Mouse (Mus musculus) stomach, embryonic 14.5 days (tissue): ENCODE results near the gene Mlf1. TPM values are rescaled to one million over a fixed set of nuclear protein-coding genes. Genes with fewer than 3 reads are reported as not detected.

Experiments used
- ATAC-seq: fragments of 200-750 bp; cut with Nextera tagmentation; 2 replicates; pipeline ENCODE4 v1.8.0; 2017; ENCODE audit warnings: low read depth, moderate TSS enrichment; ENCODE audit not compliant: insufficient number of reproducible peaks, insufficient read depth, low FRiP score
- H3K27ac ChIP-seq: fragments of 300-500 bp; sonication (generic); 2 replicates; pipeline ENCODE4 v1.5.1; 2014; ENCODE audit warnings: mild to moderate bottlenecking, low read length, moderate library complexity, mixed read lengths
- H3K27me3 ChIP-seq: fragments of 300-500 bp; sonication (generic); 2 replicates; pipeline ENCODE4 v1.6.1; 2014; ENCODE audit warnings: low read length, control low read depth, mixed read lengths; ENCODE audit not compliant: control insufficient read depth, insufficient read depth
- H3K36me3 ChIP-seq: fragments of 300-500 bp; sonication (generic); 2 replicates; pipeline ENCODE4 v1.6.1; 2014; ENCODE audit warnings: mild to moderate bottlenecking, control low read depth, low read length, moderate library complexity, mixed read lengths; ENCODE audit not compliant: control insufficient read depth, insufficient read depth
- H3K4me1 ChIP-seq: fragments of 300-500 bp; sonication (generic); 2 replicates; pipeline ENCODE4 v1.6.1; 2014; ENCODE audit warnings: low read length, control low read depth, mixed read lengths; ENCODE audit not compliant: control insufficient read depth, insufficient read depth
- H3K4me2 ChIP-seq: fragments of 300-500 bp; sonication (generic); replicated peaks from 2 replicates; pipeline ENCODE4 v1.6.1; 2014; ENCODE audit warnings: low read depth, low read length, control low read depth
- H3K4me3 ChIP-seq: fragments of 300-500 bp; sonication (generic); 2 replicates; pipeline ENCODE4 v1.5.1; 2014; ENCODE audit warnings: low read depth, low read length, control low read depth
- H3K9ac ChIP-seq: fragments of 300-500 bp; sonication (generic); replicated peaks from 2 replicates; pipeline ENCODE4 v1.6.1; 2014; ENCODE audit warnings: low read depth, mild to moderate bottlenecking, control low read depth, low read length, moderate library complexity, mixed read lengths
- H3K9me3 ChIP-seq: fragments of 300-500 bp; sonication (generic); 2 replicates; pipeline ENCODE4 v1.6.1; 2016; ENCODE audit warnings: low read depth, low read length, control low read depth; ENCODE audit not compliant: control insufficient read depth
- WGBS: fragments of 180-500 bp; shearing (Covaris S2); extraction: QIAGEN DNeasy Blood & Tissue Kit; methylation state at CpG from one replicate; pipeline ENCODE4 v1.1.7; 2014; 5-methylcytosine and 5-hydroxymethylcytosine counted together
- polyA plus RNA-seq: library from polyadenylated mRNA; unstranded; fragments of >200 nt; fragmentation: Nextera tagmentation; extraction: Ambion mirVana; gene quantifications from 2 replicates; pipeline ENCODE4 v1.2.1, GENCODE M21; 2014

Mlf1 gene
- polyA plus RNA-seq, 1 experiment from 2014 or later: 13.2 TPM

DNA sequence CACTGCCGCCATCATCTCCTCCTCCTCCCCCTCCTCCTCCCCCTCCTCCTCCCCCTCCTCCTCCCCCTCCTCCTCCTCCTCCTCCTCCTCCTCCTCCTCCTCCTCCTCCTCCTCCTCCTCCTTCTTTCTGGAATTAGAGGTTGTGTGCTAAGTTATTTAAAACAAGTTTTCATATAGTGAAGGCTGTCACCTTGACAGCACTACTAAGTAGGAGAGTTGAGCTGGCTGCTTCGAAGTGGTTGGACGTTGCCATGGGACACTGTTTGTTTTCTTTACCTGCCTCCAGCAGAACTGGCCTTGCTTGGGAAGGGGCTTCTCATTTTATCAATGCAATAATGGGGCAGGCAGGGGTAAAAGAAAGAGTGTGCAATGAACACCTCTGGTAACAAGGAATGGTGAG lies 1.2 kb downstream of the Mlf1 start, which contains the start of gene Gm17402:
TSS of gene Gm17402 (minus strand) at position 101 of the 400 bp plus-strand sequence.
- no peaks in the 10 kb centered on the region for H3K36me3 ChIP-seq
- WGBS: 40% methylated on average over 3 of the region's 3 CpGs
- H3K4me1 ChIP-seq: no peaks in the 10 kb centered on the region
- H3K27ac ChIP-seq: no peak within 1 kb of the TSS
- H3K27me3 ChIP-seq: no peaks in the 10 kb centered on the region
- peak within 1 kb of the TSS; percentile 43 for H3K4me3 ChIP-seq
- ATAC-seq: no peak
- 0 out of 2 replicates have a peak within 1 kb of the TSS, but pooled peaks have one; percentile 10 for H3K9ac ChIP-seq
- H3K9me3 ChIP-seq: no peaks in the 10 kb centered on the region
- peak within 1 kb of the TSS; percentile 74 for H3K4me2 ChIP-seq

DNA sequence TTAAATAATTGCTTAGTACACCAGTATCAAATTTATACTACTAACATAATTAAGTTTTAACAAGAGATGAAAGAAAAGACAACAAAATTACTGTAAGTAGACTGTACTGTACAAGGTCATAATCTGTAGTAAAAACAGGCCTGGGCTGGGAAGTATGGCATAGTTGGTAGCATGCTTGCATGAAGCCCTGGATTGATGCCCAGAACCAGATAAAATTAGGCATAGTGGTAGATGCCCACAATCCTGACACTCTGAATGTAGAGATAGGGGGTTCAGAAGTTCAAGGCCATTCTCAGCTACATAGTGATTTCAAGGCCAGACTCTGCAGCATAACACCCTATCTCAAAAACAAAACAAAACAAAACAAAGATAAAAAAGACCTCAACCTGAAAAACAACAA lies 4.3 kb downstream of the Mlf1 start:
- H3K4me3 ChIP-seq: no peak overlapping the region
- H3K9ac ChIP-seq: no peak overlapping the region
- ATAC-seq: no peak
- H3K36me3 ChIP-seq: no peaks in the 10 kb centered on the region
- H3K9me3 ChIP-seq: no peaks in the 10 kb centered on the region
- H3K27ac ChIP-seq: no peak overlapping the region
- H3K4me2 ChIP-seq: no peak overlapping the region
- no peaks in the 10 kb centered on the region for H3K27me3 ChIP-seq
- H3K4me1 ChIP-seq: no peaks in the 10 kb centered on the region

DNA sequence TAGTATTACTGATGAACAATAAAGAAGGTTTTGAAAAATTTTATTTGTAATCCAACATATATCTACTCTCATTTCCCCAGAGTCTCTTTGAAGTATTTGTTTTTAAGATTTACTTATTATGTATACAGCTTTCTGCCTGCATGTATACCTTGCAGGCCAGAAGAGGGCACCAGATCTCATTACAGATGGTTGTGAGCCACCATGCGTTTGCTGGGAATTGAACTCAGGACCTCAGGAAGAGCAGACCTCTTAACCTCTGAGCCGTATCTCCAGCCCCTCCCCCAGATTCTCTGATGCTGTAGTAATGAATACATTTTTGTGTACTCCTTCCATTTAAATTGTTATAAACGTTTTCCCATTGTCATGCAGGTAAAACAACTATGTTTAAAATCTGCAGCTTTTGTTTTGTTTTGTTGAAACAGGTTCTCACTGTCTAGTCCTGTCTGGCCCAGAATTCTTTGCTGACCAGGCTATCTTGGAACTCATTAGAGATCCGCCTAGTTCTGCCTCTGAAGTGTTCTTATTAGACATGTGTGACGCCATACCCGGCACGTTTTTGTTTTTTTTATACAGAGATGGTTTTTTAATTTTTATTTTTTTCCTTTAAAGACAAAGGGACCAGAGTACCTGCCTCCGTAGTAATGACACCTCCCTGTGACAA lies 55.6 kb downstream of the Mlf1 start:
- Histone ChIP-seq H3K36me3 (peaks cover 7% of the 10 kb centered on the region; the same call in 1 of the 2 replicates), H3K27ac (no peak overlapping the region), H3K4me1 (peaks cover 4% of the 10 kb centered on the region; the same call in 1 of the 2 replicates), H3K27me3 (no peaks in the 10 kb centered on the region), H3K9ac (no peak overlapping the region; the same call in 1 of the 2 replicates), H3K4me2 (peak overlapping the region; percentile 78), H3K4me3 (peak overlapping the region; percentile 95), H3K9me3 (peaks cover 4% of the 10 kb centered on the region; the same call in 1 of the 2 replicates)
- WGBS: 28% methylated on average over 8 of the region's 8 CpGs
- ATAC-seq: peak; percentile 69; the same call in 1 of the 2 replicates

DNA sequence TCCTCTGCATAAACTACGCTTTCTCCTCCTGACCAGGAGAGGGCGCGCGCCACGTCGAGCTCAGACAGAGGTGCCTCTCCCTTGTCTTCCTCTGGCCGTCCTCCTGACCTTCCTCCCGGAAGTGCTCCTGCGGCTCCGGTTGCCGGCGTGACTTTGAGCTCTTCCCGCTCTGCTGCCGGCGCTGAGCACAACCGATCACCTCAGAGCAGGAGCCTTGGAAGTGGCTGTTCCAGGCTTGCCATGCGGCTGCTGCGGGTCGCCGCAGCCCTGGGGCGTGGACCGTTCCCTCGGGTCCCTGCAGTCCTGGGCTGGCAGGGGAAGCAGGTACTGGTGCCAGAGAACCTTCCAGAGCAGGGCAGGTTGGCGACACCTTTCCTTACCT lies 56.1 kb downstream of the Mlf1 start, which contains the start of gene Gfm1:
TSS of gene Gfm1 (plus strand) at position 98 of the 382 bp plus-strand sequence.
- H3K9ac ChIP-seq: peak within 1 kb of the TSS; percentile 74
- H3K4me2 ChIP-seq: peak within 1 kb of the TSS; percentile 78
- no peak within 1 kb of the TSS for H3K27ac ChIP-seq
- WGBS: under 1% methylated on average over 24 of the region's 24 CpGs
- ATAC-seq: peak; percentile 92
- peaks cover 8% of the 10 kb centered on the region; the same call in 1 of the 2 replicates for H3K36me3 ChIP-seq
- H3K27me3 ChIP-seq: no peaks in the 10 kb centered on the region
- H3K4me1 ChIP-seq: peaks cover 4% of the 10 kb centered on the region; the same call in 1 of the 2 replicates
- peak within 1 kb of the TSS; percentile 95 for H3K4me3 ChIP-seq
- H3K9me3 ChIP-seq: peaks cover 4% of the 10 kb centered on the region; the same call in 1 of the 2 replicates

DNA sequence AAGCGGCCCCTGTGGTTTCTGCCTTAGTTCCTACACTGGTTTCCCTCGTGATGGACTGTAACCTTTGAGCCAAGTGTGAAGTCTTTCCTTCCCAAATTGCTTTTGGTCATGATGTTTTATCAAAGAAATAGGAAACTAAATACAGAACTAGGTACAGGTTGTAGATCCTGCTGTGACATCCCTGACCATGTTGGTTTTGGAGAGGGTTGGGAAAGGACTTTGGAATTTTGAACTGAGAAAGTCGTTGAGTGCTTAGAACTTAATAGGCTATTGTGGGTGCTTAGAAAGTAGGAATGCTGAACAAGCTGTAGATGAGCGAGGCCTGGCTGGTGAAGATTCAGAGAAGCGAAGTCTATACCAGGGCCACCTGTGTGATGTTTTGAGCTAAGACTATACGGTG lies 60.1 kb downstream of the Mlf1 start:
- Histone ChIP-seq H3K9me3 (no peaks in the 10 kb centered on the region), H3K36me3 (peaks cover 25% of the 10 kb centered on the region; the same call in 1 of the 2 replicates), H3K27me3 (no peaks in the 10 kb centered on the region), H3K4me3 (no peak overlapping the region), H3K9ac (no peak overlapping the region), H3K4me2 (no peak overlapping the region), H3K4me1 (peaks cover 4% of the 10 kb centered on the region; the same call in 1 of the 2 replicates), H3K27ac (no peak overlapping the region)
- no peak for ATAC-seq
- WGBS: 90% methylated on average over 6 of the region's 6 CpGs

DNA sequence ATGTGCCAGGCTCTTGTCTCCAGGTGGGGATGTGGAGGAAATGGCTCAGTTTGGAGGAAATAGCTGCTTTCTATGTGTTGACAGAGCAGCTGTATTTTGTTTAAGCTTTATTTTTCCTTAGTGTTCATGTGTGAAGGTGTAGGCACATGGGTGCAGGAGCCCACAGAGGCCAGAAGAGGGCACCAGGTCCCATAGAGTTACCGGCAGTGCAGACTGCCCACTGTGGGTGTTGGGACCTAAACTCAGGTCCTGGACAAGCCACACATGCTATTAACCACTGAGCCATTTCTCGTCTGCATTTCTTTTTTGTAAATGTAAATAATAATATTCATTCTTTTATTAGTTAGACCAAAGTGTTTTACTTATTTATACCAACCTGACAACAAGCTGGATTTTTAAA lies 73.2 kb downstream of the Mlf1 start:
- no peak overlapping the region for H3K4me2 ChIP-seq
- peaks cover 45% of the 10 kb centered on the region for H3K36me3 ChIP-seq
- H3K9ac ChIP-seq: no peak overlapping the region
- H3K27me3 ChIP-seq: no peaks in the 10 kb centered on the region
- no peak for ATAC-seq
- no peak overlapping the region for H3K27ac ChIP-seq
- WGBS: 95% methylated on average over 2 of the region's 2 CpGs
- no peaks in the 10 kb centered on the region for H3K9me3 ChIP-seq
- H3K4me1 ChIP-seq: no peaks in the 10 kb centered on the region
- no peak overlapping the region for H3K4me3 ChIP-seq

Other genes with a start within 250 kb of the Mlf1 start
- not detected in 2 replicates for gene Gm17402, start 1.1 kb downstream of the Mlf1 start, polyA plus RNA-seq
- gene Gfm1, start 56.0 kb downstream of the Mlf1 start, polyA plus RNA-seq: 40.2 and 40.6 TPM in 2 replicates
- gene Lxn, start 89.8 kb downstream of the Mlf1 start, polyA plus RNA-seq: 103 and 107 TPM in 2 replicates
- 2.0 TPM in 2 replicates for gene Rarres1, start 141.4 kb downstream of the Mlf1 start, polyA plus RNA-seq
- gene Mfsd1, start 208.6 kb downstream of the Mlf1 start, polyA plus RNA-seq: 48.8 and 53.5 TPM in 2 replicates